Mouse (Mus musculus) CD4-positive, CD25-positive, alpha-beta regulatory T cell, adult 2 months (primary cell): Measurements from ENCODE around the gene Sh3bgr.

Experiments used
- DNase-seq: peaks from one replicate; pipeline ENCODE4 v3.0.0-alpha.2; 2012; ENCODE audit warnings: low read depth, low spot score

The Sh3bgr gene

GRCm38 (mm10) chr16:96209789-96210188, 9.5 kb downstream of the Sh3bgr start:
- DNase-seq = no peak

- no peak for DNase-seq
These were observed 10.6 kb downstream of the Sh3bgr start for GRCm38 (mm10) chr16:96210856-96211255.

GRCm38 (mm10) chr16:96213027-96213426, 12.8 kb downstream of the Sh3bgr start:
- no peak for DNase-seq

- DNase-seq = no peak
These were observed 21.2 kb downstream of the Sh3bgr start for GRCm38 (mm10) chr16:96221491-96221890.

GRCm38 (mm10) chr16:96221959-96222358, 21.7 kb downstream of the Sh3bgr start:
- DNase-seq = no peak

- DNase-seq = no peak
These were observed 22.2 kb downstream of the Sh3bgr start for GRCm38 (mm10) chr16:96222452-96222851.

GRCm38 (mm10) chr16:96228438-96228837, 28.2 kb downstream of the Sh3bgr start:
- no peak for DNase-seq

GRCm38 (mm10) chr16:96229044-96229555, 28.9 kb downstream of the Sh3bgr start:
- DNase-seq = no peak

- DNase-seq = peak; percentile 84
These were observed 30.2 kb downstream of the Sh3bgr start for GRCm38 (mm10) chr16:96230411-96230810.

- DNase-seq = no peak
These were observed 31.0 kb downstream of the Sh3bgr start for GRCm38 (mm10) chr16:96231251-96231650.

GRCm38 (mm10) chr16:96231974-96232373, 31.7 kb downstream of the Sh3bgr start:
- DNase-seq = no peak

- DNase-seq = no peak
These were observed 33.7 kb downstream of the Sh3bgr start for GRCm38 (mm10) chr16:96233996-96234395.

GRCm38 (mm10) chr16:96235366-96235970, 35.2 kb downstream of the Sh3bgr start, which contains the start of gene B3galt5:
Gene B3galt5, plus strand, starts transcription at chr16:96235801.
- no peak for DNase-seq

GRCm38 (mm10) chr16:96244496-96244895, 44.2 kb downstream of the Sh3bgr start:
- DNase-seq = no peak

- DNase-seq = no peak
These were observed 49.4 kb downstream of the Sh3bgr start for GRCm38 (mm10) chr16:96249635-96250034.

GRCm38 (mm10) chr16:96252146-96252545, 51.9 kb downstream of the Sh3bgr start:
- no peak for DNase-seq

- DNase-seq = no peak
These were observed 58.2 kb downstream of the Sh3bgr start for GRCm38 (mm10) chr16:96258429-96258828.

- DNase-seq = no peak
These were observed 71.5 kb downstream of the Sh3bgr start for GRCm38 (mm10) chr16:96271736-96272135.

GRCm38 (mm10) chr16:96272929-96273619, 72.8 kb downstream of the Sh3bgr start:
- peak; percentile 63 for DNase-seq

GRCm38 (mm10) chr16:96276596-96276995, 76.3 kb downstream of the Sh3bgr start:
- DNase-seq = no peak
